Mouse (Mus musculus): ENCODE results near the gene Tgm4. TPM values are rescaled to one million over a fixed set of nuclear protein-coding genes. Genes with fewer than 3 reads are reported as not detected.

Tgm4 gene
- total RNA-seq, 4 experiments from 2014 or later = not detected

DNA sequence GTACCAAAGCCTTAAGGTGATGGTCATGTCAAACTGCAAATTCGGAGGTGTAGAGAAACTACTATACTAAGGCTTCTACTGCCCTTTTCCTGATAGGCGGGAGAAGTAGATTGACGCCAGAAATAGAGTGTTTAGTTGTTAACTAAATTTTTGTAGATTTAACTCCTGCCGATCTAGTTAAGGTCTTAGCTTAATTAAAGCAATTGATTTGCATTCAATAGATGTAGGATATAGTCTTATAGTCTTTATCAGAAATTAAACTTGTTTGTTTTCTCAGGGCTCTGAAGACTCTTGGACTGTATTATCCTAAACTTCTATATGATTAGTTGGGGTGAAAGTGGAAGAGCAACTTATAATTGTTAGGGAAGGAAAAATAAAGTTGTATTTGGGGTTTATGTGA is 72.7 kb downstream of the Tgm4 start:
- no peak for DNase-seq (ENCODE audit: low spot score in 2 of 2)

GRCm38 (mm10) chr9:123109188-123109587 is 74.7 kb downstream of the Tgm4 start:
- no peak for DNase-seq (ENCODE audit: low spot score in 2 of 2)

DNA sequence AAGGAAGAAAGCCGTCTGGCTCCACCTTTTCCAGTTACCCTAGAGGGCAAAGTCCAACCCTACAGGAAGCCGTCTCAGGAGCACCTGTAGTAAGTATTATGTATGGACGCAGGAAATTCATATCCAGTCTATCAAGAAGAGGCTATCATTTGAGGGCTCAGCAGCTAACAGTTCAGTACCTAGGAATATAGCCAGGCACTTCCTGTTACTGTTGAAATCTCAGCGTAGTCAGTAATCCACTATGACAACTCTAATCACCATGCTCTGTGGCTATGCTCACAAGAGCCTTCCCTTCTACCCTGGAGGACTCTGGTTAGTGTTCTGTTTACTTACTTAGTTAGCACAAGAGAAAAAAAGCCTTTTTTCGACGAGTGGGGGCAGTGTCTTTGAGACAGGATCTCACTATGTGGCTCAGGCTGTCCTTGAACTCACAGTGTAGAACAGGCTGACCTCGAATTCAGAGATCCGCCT is 77.3 kb downstream of the Tgm4 start:
- DNase-seq (ENCODE audit: low spot score in 2 of 2) = no peak

DNA sequence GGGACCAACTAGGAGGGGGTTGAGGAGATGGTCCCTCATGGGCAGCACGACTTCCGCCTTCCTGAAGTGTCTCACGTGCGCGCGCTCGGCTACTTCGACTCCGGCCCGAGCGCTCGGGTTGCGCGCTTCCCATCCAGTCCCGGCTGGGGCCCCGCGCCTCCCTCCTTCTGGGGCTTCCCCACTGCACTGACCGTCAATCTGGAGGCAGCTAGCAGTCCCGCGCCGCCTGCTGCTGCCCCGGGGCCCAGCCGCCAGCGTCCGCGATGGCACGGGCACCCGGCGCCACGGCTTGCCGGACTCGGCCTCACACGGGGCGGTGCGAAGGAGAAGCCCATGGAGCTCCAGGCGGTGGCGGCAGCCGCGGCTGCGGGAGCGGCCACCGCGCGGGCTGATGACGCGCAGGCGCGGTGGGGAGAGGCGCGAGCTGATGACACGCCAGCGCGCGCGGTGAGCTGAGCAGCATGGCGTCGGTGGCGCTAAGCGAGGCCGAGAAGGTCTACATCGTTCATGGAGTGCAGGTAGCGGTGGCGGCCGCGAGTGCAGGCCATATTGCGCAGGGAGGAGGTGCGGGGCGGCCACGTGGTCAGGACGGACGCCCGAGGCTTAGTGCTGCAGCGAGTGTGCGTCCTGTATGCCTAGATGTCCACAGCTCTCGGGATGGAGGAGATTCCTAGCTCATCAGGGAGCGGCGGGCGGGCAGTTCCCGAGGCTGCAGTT is 78.4 kb downstream of the Tgm4 start, which contains the start of the genes Zdhhc3 and Exosc7:
TSS of gene Zdhhc3 (minus strand) at position 401 of the 717 bp plus-strand sequence.
TSS of gene Exosc7 (plus strand) at position 411 of the 717 bp plus-strand sequence.
- DNase-seq (ENCODE audit: low spot score in 2 of 2) = peak; percentile 74 to 79

DNA sequence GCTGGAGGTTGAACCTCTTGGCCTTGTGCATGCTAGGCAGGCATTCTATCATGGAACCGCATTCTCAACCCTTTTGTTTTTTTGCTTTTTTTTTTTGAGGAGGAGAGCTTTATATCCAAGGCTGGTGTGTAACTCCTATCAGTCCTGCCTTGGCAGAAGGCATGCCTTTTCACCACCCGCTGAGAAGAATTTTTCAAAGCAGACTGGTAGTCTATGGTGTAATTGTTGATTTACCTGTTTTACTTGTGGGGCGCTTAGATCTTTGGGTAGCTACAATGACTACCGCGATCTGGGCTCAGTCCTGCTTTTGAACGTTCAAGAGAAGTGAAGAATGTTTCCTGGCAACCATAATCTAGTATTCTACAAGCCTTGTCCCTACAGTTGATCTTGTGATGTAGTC is 79.4 kb downstream of the Tgm4 start:
- DNase-seq (ENCODE audit: low spot score in 2 of 2) = no peak

DNA sequence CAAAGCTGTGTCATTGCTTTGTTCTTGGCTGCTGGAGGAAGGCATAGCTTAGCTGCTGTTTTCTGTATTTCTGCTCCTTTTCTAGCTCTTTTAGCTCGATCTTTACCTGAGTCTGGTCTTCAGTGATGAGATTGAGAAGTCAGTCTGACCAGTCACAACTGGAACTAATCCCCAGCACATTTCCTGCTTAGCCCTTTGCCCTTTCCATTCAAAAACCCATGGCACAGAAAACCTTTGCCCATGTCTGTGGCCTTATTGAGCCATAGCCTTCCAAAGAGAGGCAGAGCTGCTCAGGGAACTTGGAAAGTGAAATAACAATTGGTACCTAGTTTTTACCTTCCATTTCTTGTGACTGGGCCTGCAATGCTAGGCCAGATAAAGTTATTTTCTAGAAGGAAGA is 81.0 kb downstream of the Tgm4 start:
- DNase-seq (ENCODE audit: low spot score in 2 of 2) = no peak

Other genes starting within 250 kb of the Tgm4 start
- 10 to 100 TPM; 21.3 to 23.3 (median 21.9) TPM for gene Tcaim, start 229.2 kb upstream of the Tgm4 start, total RNA-seq (2022)
- gene Gm35549, start 190.7 kb upstream of the Tgm4 start, total RNA-seq (2022) = not detected
- 10 to 100 TPM; 24.8 to 35.2 (median 34.0) TPM for gene Zfp445, start 168.7 kb upstream of the Tgm4 start, total RNA-seq (2022)
- gene Zkscan7, start 149.0 kb upstream of the Tgm4 start, total RNA-seq (2022) = 1 to 10 TPM; 3.9 to 4.6 (median 4.4) TPM
- under 1 TPM; 0.19 to 0.79 (median 0.52) TPM for gene Zfp105, start 111.7 kb upstream of the Tgm4 start, total RNA-seq (2022)
- gene 1110059G10Rik, start 83.7 kb upstream of the Tgm4 start, total RNA-seq (2022) = 10 to 100 TPM in 1 of 4 experiments, 1 to 10 TPM in 3; 5.6 to 11.6 (median 8.4) TPM
- under 1 TPM in 1 of 4 experiments, not detected in 3; 0.45 TPM for gene Kif15, start 83.7 kb upstream of the Tgm4 start, total RNA-seq (2022)
- 10 to 100 TPM in 2 of 4 experiments, 1 to 10 TPM in 2; 6.5 to 11.0 (median 9.9) TPM for gene Tmem42, start 13.4 kb upstream of the Tgm4 start, total RNA-seq (2022)
- gene Zdhhc3, start 78.5 kb downstream of the Tgm4 start, total RNA-seq (2022) = 10 to 100 TPM; 63.9 to 75.0 (median 69.9) TPM
- gene Exosc7, start 78.5 kb downstream of the Tgm4 start, total RNA-seq (2022) = 10 to 100 TPM; 20.5 to 25.8 (median 22.0) TPM
- gene Clec3b, start 116.2 kb downstream of the Tgm4 start, total RNA-seq (2022) = 10 to 100 TPM; 24.5 to 33.6 (median 28.6) TPM
- not detected for gene Cdcp1, start 181.3 kb downstream of the Tgm4 start, total RNA-seq (2022)
- 1 to 10 TPM in 2 of 4 experiments, under 1 TPM in 2; 0.60 to 1.5 (median 1.0) TPM for gene Tmem158, start 226.0 kb downstream of the Tgm4 start, total RNA-seq (2022)

Data from gastrocnemius, adult 8-10 months (tissue).